Mouse (Mus musculus) right cerebral cortex, postnatal 14 days (tissue): ENCODE measurements around the gene Iqcj.
"Not testable (repeated sequence)": the region's sequence is repeated elsewhere in the genome, so short reads cannot be mapped to it uniquely, and the experiment has no call there.

Experiments used
- DNase-seq: peaks from one replicate; pipeline ENCODE4 v3.0.0; 2022

The Iqcj gene

GRCm38 (mm10) chr3:68077406-68077805, 185.4 kb downstream of the Iqcj start:
- no peak for DNase-seq

GRCm38 (mm10) chr3:68085024-68085423, 193.0 kb downstream of the Iqcj start:
- DNase-seq, result no peak

- no peak for DNase-seq
These were observed 200.1 kb downstream of the Iqcj start for GRCm38 (mm10) chr3:68092108-68092507.

GRCm38 (mm10) chr3:68096724-68097431, 204.9 kb downstream of the Iqcj start:
- DNase-seq, result no peak

GRCm38 (mm10) chr3:68099561-68099960, 207.5 kb downstream of the Iqcj start:
- DNase-seq, result not testable (repeated sequence)

- DNase-seq, result no peak
These were observed 209.3 kb downstream of the Iqcj start for GRCm38 (mm10) chr3:68101343-68101742.

GRCm38 (mm10) chr3:68105081-68105685, 213.2 kb downstream of the Iqcj start:
- DNase-seq, result no peak
